Mouse (Mus musculus) small intestine, adult 2 months (tissue): ENCODE results near the gene Pld2.

Experiments used
- CTCF ChIP-seq: fragments of 200-500 bp; IDR thresholded peaks from 2 replicates; pipeline ENCODE4 v1.5.1; 2012; ENCODE audit warnings: low read depth, mild to moderate bottlenecking, control low read depth, inconsistent platforms, low read length, moderate library complexity, mixed read lengths; ENCODE audit not compliant: insufficient replicate concordance, insufficient read length; ENCODE audit errors: extremely low read depth
- POLR2A ChIP-seq: fragments of 200-500 bp; IDR thresholded peaks from 2 replicates; pipeline ENCODE4 v1.6.1; 2012; ENCODE audit warnings: low read depth, mild to moderate bottlenecking, control low read depth, inconsistent platforms, low read length, moderate library complexity

GRCm38 (mm10) chr11:70511825-70512224, 28.0 kb upstream of the Pld2 start:
- no peak for TF ChIP-seq CTCF
- TF ChIP-seq POLR2A: no peak
